Mouse (Mus musculus) embryonic facial prominence, embryonic 15.5 days (tissue): ENCODE results near the gene Ippk. TPM values are rescaled to one million over a fixed set of nuclear protein-coding genes. Genes with fewer than 3 reads are reported as not detected.

Source experiments
- ATAC-seq: fragments of 200-750 bp; cut with Nextera tagmentation; 2 replicates; pipeline ENCODE4 v1.8.0; 2017; ENCODE audit warnings: low read depth, moderate TSS enrichment; ENCODE audit not compliant: insufficient number of reproducible peaks, low FRiP score, low TSS enrichment
- H3K27ac ChIP-seq: fragments of 300-500 bp; sonication (generic); replicated peaks from 2 replicates; pipeline ENCODE4 v1.5.1; 2015; ENCODE audit warnings: mild to moderate bottlenecking, inconsistent platforms
- H3K27me3 ChIP-seq: fragments of 300-500 bp; sonication (generic); 2 replicates; pipeline ENCODE4 v1.6.1; 2015; ENCODE audit warnings: inconsistent platforms
- H3K36me3 ChIP-seq: fragments of 300-500 bp; sonication (generic); 2 replicates; pipeline ENCODE4 v1.6.1; 2015; ENCODE audit warnings: mild to moderate bottlenecking, inconsistent platforms
- H3K4me1 ChIP-seq: fragments of 300-500 bp; sonication (generic); 2 replicates; pipeline ENCODE4 v1.6.1; 2015; ENCODE audit warnings: inconsistent platforms
- H3K4me2 ChIP-seq: fragments of 300-500 bp; sonication (generic); replicated peaks from 2 replicates; pipeline ENCODE4 v1.6.1; 2015; ENCODE audit warnings: mild to moderate bottlenecking, inconsistent platforms
- H3K4me3 ChIP-seq: fragments of 300-500 bp; sonication (generic); replicated peaks from 2 replicates; pipeline ENCODE4 v1.5.1; 2015; ENCODE audit warnings: mild to moderate bottlenecking, inconsistent platforms
- H3K9ac ChIP-seq: fragments of 300-500 bp; sonication (generic); 2 replicates; pipeline ENCODE4 v1.6.1; 2015; ENCODE audit warnings: inconsistent platforms
- H3K9me3 ChIP-seq: fragments of 300-500 bp; sonication (generic); replicated peaks from 2 replicates; pipeline ENCODE4 v1.6.1; 2016; ENCODE audit warnings: inconsistent platforms
- WGBS: fragments of 180-500 bp; shearing (Covaris S2); methylation state at CpG from one replicate; pipeline ENCODE4 v1.1.7; 2015; 5-methylcytosine and 5-hydroxymethylcytosine counted together
- polyA plus RNA-seq: library from polyadenylated mRNA; unstranded; fragments of >200 nt; fragmentation: Nextera tagmentation; extraction: Ambion mirVana; gene quantifications from 2 replicates; pipeline ENCODE4 v1.2.1, GENCODE M21; 2015

The Ippk gene
- polyA plus RNA-seq, 1 experiment from 2014 or later, result 13.4 TPM

DNA sequence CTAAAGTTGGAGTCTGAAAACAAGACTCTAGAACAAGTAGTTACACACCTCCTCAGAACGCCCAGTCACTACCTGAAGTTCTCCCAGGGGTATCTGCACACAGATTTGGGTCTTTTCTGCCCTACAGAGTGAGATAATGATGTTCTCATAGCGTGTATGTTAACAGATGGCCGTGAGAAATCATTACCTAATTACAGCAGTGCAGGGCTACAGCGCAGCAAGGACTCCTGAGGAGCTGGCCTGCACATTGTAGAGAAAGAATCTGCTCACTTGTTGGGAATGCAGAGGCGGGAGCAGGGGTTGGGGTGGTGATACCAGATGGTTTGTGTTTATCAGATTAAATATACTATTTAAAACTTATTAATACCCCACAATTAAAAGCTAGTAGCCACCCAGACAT lies 59.5 kb downstream of the Ippk start:
- ATAC-seq, result no peak; the same call in 1 of the 2 replicates
- 36% methylated on average over 5 of the region's 5 CpGs for WGBS

DNA sequence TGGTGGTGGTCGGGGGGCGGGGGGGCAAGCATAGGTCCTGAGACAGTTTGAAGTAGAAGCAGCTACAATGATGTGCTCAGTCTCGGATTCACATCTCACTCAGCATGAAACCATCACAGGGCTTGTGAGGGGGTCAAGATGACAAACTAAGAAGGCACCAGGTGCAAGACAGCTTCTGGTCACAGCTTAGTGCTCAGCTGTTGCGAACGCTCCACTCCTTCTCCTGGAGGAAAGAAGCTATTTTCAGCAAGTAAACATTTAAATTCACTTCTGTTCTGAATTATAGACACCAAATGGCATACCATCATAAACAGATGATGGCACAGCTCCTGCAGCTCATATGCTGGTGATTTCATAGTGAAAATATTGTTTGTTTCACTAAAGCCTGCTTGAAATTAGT lies 64.3 kb downstream of the Ippk start:
- H3K36me3 ChIP-seq, result no peaks in the 10 kb centered on the region
- H3K27me3 ChIP-seq, result no peaks in the 10 kb centered on the region
- no peak overlapping the region for H3K4me3 ChIP-seq
- peak; percentile 85 for ATAC-seq
- no peaks in the 10 kb centered on the region for H3K9me3 ChIP-seq
- H3K9ac ChIP-seq, result no peak overlapping the region
- 49% methylated on average over 5 of the region's 5 CpGs for WGBS
- H3K4me1 ChIP-seq, result peaks cover 20% of the 10 kb centered on the region
- peak overlapping the region; percentile 82 for H3K27ac ChIP-seq
- H3K4me2 ChIP-seq, result peak overlapping the region; percentile 15; the same call in 1 of the 2 replicates

More for the DNA sequence above, 59.5 kb downstream of the Ippk start:
- no peaks in the 10 kb centered on the region for H3K27me3 ChIP-seq
- peak overlapping the region; percentile 87 for H3K27ac ChIP-seq
- H3K4me1 ChIP-seq, result peaks cover 22% of the 10 kb centered on the region
- H3K4me3 ChIP-seq, result no peak overlapping the region
- no peak overlapping the region for H3K9ac ChIP-seq
- no peaks in the 10 kb centered on the region for H3K9me3 ChIP-seq
- H3K36me3 ChIP-seq, result no peaks in the 10 kb centered on the region
- H3K4me2 ChIP-seq, result no peak overlapping the region

- H3K4me1 ChIP-seq, result 0 out of 2 replicates have a peak, but pooled peaks cover 5% of the 10 kb centered on the region
- whole genome bisulfite sequencing, result 52% methylated on average over 6 of the region's 6 CpGs
- no peaks in the 10 kb centered on the region for H3K9me3 ChIP-seq
- ATAC-seq, result no peak
- no peak within 1 kb of the TSS for H3K4me3 ChIP-seq
- H3K9ac ChIP-seq, result no peak within 1 kb of the TSS
- no peaks in the 10 kb centered on the region for H3K27me3 ChIP-seq
- no peaks in the 10 kb centered on the region for H3K36me3 ChIP-seq
- no peak within 1 kb of the TSS for H3K4me2 ChIP-seq
- H3K27ac ChIP-seq, result peak within 1 kb of the TSS; percentile 60
Observed at GRCm38 (mm10) chr13:49492376-49493368, 71.6 kb downstream of the Ippk start, which contains the start of gene Tes3-ps. Tes3-ps (plus strand) TSS chr13:49493318.

GRCm38 (mm10) chr13:49504510-49504909 lies 83.5 kb downstream of the Ippk start, which contains the start of gene Ecm2:
Ecm2 (plus strand) TSS chr13:49504810.
- H3K36me3 ChIP-seq, result no peaks in the 10 kb centered on the region
- H3K4me3 ChIP-seq, result no peak within 1 kb of the TSS
- no peaks in the 10 kb centered on the region for H3K27me3 ChIP-seq
- no peaks in the 10 kb centered on the region for H3K4me1 ChIP-seq
- H3K27ac ChIP-seq, result no peak within 1 kb of the TSS
- no peak within 1 kb of the TSS for H3K4me2 ChIP-seq
- ATAC-seq, result no peak
- H3K9me3 ChIP-seq, result no peaks in the 10 kb centered on the region
- no peak within 1 kb of the TSS for H3K9ac ChIP-seq
- WGBS, result 55% methylated on average over 4 of the region's 4 CpGs

DNA sequence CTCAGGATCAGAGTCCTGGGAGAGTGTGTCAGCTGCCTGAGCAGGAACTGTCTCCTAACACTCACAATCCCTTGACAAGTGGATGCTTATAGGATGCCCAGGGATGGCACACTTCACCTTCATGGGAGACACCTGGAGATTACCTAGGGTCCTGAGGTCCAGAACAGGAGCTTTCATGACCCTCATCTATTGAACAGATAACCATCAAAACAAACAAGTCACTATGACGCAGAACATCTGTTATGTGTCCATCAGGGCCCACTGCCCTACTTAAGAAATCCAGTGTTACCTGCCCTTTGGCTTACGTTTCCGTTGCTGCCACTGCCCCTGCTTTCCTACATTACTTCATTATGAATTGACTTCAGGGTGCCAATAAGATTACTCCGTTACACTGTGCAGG lies 84.7 kb downstream of the Ippk start:
- Histone ChIP-seq H3K9ac (no peak overlapping the region), H3K27me3 (no peaks in the 10 kb centered on the region), H3K27ac (no peak overlapping the region), H3K36me3 (no peaks in the 10 kb centered on the region), H3K4me1 (no peaks in the 10 kb centered on the region), H3K9me3 (no peaks in the 10 kb centered on the region), H3K4me3 (no peak overlapping the region), H3K4me2 (no peak overlapping the region)
- ATAC-seq, result no peak
- 74% methylated on average over 4 of the region's 4 CpGs for WGBS

- Histone ChIP-seq H3K9ac (no peak overlapping the region), H3K4me3 (no peak overlapping the region), H3K4me2 (no peak overlapping the region), H3K27ac (no peak overlapping the region), H3K27me3 (no peaks in the 10 kb centered on the region), H3K9me3 (no peaks in the 10 kb centered on the region), H3K4me1 (no peaks in the 10 kb centered on the region), H3K36me3 (no peaks in the 10 kb centered on the region)
- no peak for ATAC-seq
- 59% methylated on average over 3 of the region's 3 CpGs for WGBS
Observed at GRCm38 (mm10) chr13:49507176-49507575, 86.1 kb downstream of the Ippk start.

Other genes with a start within 250 kb of the Ippk start
- gene Ninj1, start 233.8 kb upstream of the Ippk start, polyA plus RNA-seq, result 61.1 and 62.7 TPM in 2 replicates
- 69.4 and 82.2 TPM in 2 replicates for gene Card19, start 205.2 kb upstream of the Ippk start, polyA plus RNA-seq
- 2.3 and 3.7 TPM in 2 replicates for gene Susd3, start 172.5 kb upstream of the Ippk start, polyA plus RNA-seq
- gene Fgd3, start 100.9 kb upstream of the Ippk start, polyA plus RNA-seq, result 0.45 and 0.65 TPM in 2 replicates
- 36.0 and 38.7 TPM in 2 replicates for gene Bicd2, start 79.7 kb upstream of the Ippk start, polyA plus RNA-seq
- gene Tes3-ps, start 72.1 kb downstream of the Ippk start, polyA plus RNA-seq, result 0.79 and 1.7 TPM in 2 replicates
- gene Ecm2, start 83.6 kb downstream of the Ippk start, polyA plus RNA-seq, result 2.2 and 2.3 TPM in 2 replicates
- 157 and 167 TPM in 2 replicates for gene Aspn, start 123.2 kb downstream of the Ippk start, polyA plus RNA-seq
- 35.3 and 38.6 TPM in 2 replicates for gene Omd, start 161.2 kb downstream of the Ippk start, polyA plus RNA-seq
- 201 and 212 TPM in 2 replicates for gene Ogn, start 186.8 kb downstream of the Ippk start, polyA plus RNA-seq
- gene Cenpp, start 231.5 kb downstream of the Ippk start, polyA plus RNA-seq, result 19.8 and 21.4 TPM in 2 replicates
- gene Nol8, start 231.8 kb downstream of the Ippk start, polyA plus RNA-seq, result 12.9 and 13.9 TPM in 2 replicates